Mouse (Mus musculus) MEL (cell line): ENCODE measurements at regions not wholly inside any gene's neighbourhood (a gene's known extent, or its start where the extent isn't known, plus 50 kb on each side); places are given as distances from the start of the nearest gene placed in this dataset.

ENCODE experiments used
- DNase-seq: peaks from one replicate; pipeline ENCODE4 v3.0.0; 2011; ENCODE audit warnings: low read depth, low spot score
- H3K27ac ChIP-seq: 2 replicates; pipeline ENCODE4 v1.5.1; 2012; ENCODE audit warnings: low read depth, mild to moderate bottlenecking, control low read depth, low read length, moderate library complexity; ENCODE audit not compliant: control insufficient read depth
- H3K27me3 ChIP-seq, 2 experiments: fragments of 150-350 bp in 1 of 2; sonication (generic) in 1 of 2; 2 replicates each; pipeline ENCODE4 v1.6.1; 2012; ENCODE audit warnings: low read length in 2 of 2, mild to moderate bottlenecking in 2 of 2, improper control_type of control experiment in 1 of 2, moderate library complexity in 1 of 2; ENCODE audit not compliant: insufficient read depth in 2 of 2, control insufficient read depth in 1 of 2
- H3K36me3 ChIP-seq, 2 experiments: 2 replicates each; pipeline ENCODE4 v1.6.1; 2012 to 2014; ENCODE audit warnings: low read length in 2 of 2, improper control_type of control experiment in 1 of 2, inconsistent platforms in 1 of 2, mild to moderate bottlenecking in 1 of 2; ENCODE audit not compliant: insufficient read depth in 2 of 2, control insufficient read depth in 1 of 2
- H3K4me1 ChIP-seq, 2 experiments: fragments of 150-350 bp in 1 of 2; sonication (generic) in 1 of 2; 2 replicates each; pipeline ENCODE4 v1.6.1; 2012; ENCODE audit warnings: low read length in 2 of 2, improper control_type of control experiment in 1 of 2, mild to moderate bottlenecking in 1 of 2; ENCODE audit not compliant: insufficient read depth in 2 of 2, control insufficient read depth in 1 of 2
- H3K4me3 ChIP-seq, 2 experiments: fragments of 150-350 bp in 1 of 2; sonication (generic) in 1 of 2; 2 replicates each; pipeline ENCODE4 v1.5.1; 2012; ENCODE audit warnings: low read depth in 2 of 2, low read length in 2 of 2, mild to moderate bottlenecking in 2 of 2, moderate library complexity in 2 of 2, control low read depth in 1 of 2, improper control_type of control experiment in 1 of 2; ENCODE audit not compliant: control insufficient read depth in 1 of 2, insufficient read depth in 1 of 2
- H3K79me2 ChIP-seq: 2 replicates; pipeline ENCODE4 v1.6.1; 2012; ENCODE audit warnings: mild to moderate bottlenecking, low read length, moderate library complexity; ENCODE audit not compliant: control insufficient read depth, poor library complexity, insufficient read depth
- H3K9ac ChIP-seq: 2 replicates; pipeline ENCODE4 v1.6.1; 2012; ENCODE audit warnings: low read depth, mild to moderate bottlenecking, control low read depth, low read length, moderate library complexity; ENCODE audit not compliant: control insufficient read depth, poor library complexity, severe bottlenecking
- H3K9me3 ChIP-seq: fragments of 150-350 bp; sonication (generic); replicated peaks from 2 replicates; pipeline ENCODE4 v1.6.1; 2012; ENCODE audit warnings: mild to moderate bottlenecking, low read length, improper control_type of control experiment, moderate library complexity; ENCODE audit not compliant: insufficient read depth
- BHLHE40 ChIP-seq: IDR thresholded peaks from 2 replicates; pipeline ENCODE4 v1.6.1; 2012; ENCODE audit warnings: low read depth, mild to moderate bottlenecking, inconsistent platforms, low read length, improper control_type of control experiment, borderline replicate concordance
- CHD1 ChIP-seq: IDR thresholded peaks from 2 replicates; pipeline ENCODE4 v1.6.1; 2012; ENCODE audit warnings: low read depth, mild to moderate bottlenecking, inconsistent platforms, low read length, improper control_type of control experiment
- CHD2 ChIP-seq: IDR thresholded peaks from 2 replicates; pipeline ENCODE4 v1.6.1; 2011; ENCODE audit warnings: low read length, improper control_type of control experiment
- CTCF ChIP-seq, 3 experiments: IDR thresholded peaks in 2 of 3; conservative IDR thresholded peaks in 1 of 3; 2 replicates each; pipeline ENCODE4 v1.5.1; 2011 to 2012; ENCODE audit warnings: low read length in 3 of 3, low read depth in 2 of 3, mild to moderate bottlenecking in 2 of 3, improper control_type of control experiment in 1 of 3, inconsistent platforms in 1 of 3, mixed read lengths in 1 of 3, moderate library complexity in 1 of 3; ENCODE audit not compliant: control insufficient read depth in 1 of 3, insufficient read depth in 1 of 3, poor library complexity in 1 of 3, severe bottlenecking in 1 of 3
- ELF1 ChIP-seq: IDR thresholded peaks from 2 replicates; pipeline ENCODE4 v1.6.1; 2014; ENCODE audit warnings: low read depth, mild to moderate bottlenecking, inconsistent platforms, low read length, improper control_type of control experiment, moderate library complexity
- EP300 ChIP-seq, 2 experiments: IDR thresholded peaks; 2 replicates each; pipeline ENCODE4 v1.6.1; 2011; ENCODE audit warnings: improper control_type of control experiment in 2 of 2, low read length in 2 of 2, low read depth in 1 of 2, mild to moderate bottlenecking in 1 of 2
- ETS1 ChIP-seq: IDR thresholded peaks from 2 replicates; pipeline ENCODE4 v1.6.1; 2012; ENCODE audit warnings: low read depth, mild to moderate bottlenecking, inconsistent platforms, low read length, improper control_type of control experiment, moderate library complexity
- HCFC1 ChIP-seq: IDR thresholded peaks from 2 replicates; pipeline ENCODE4 v1.6.1; 2012; ENCODE audit warnings: low read depth, mild to moderate bottlenecking, inconsistent platforms, low read length, improper control_type of control experiment, moderate library complexity
- KAT2A ChIP-seq: conservative IDR thresholded peaks from 2 replicates; pipeline ENCODE4 v1.6.1; 2012; ENCODE audit warnings: low read depth, low read length, improper control_type of control experiment, inconsistent platforms
- MAX ChIP-seq: IDR thresholded peaks from 2 replicates; pipeline ENCODE4 v1.6.1; 2011; ENCODE audit warnings: low read length, improper control_type of control experiment
- MAZ ChIP-seq: IDR thresholded peaks from 2 replicates; pipeline ENCODE4 v1.6.1; 2012; ENCODE audit warnings: low read depth, mild to moderate bottlenecking, inconsistent platforms, low read length, improper control_type of control experiment
- MEF2A ChIP-seq: IDR thresholded peaks from 2 replicates; pipeline ENCODE4 v1.6.1; 2014; ENCODE audit warnings: low read depth, mild to moderate bottlenecking, inconsistent platforms, low read length, improper control_type of control experiment; ENCODE audit not compliant: poor library complexity, insufficient replicate concordance, severe bottlenecking; ENCODE audit errors: extremely low read depth
- MXI1 ChIP-seq: IDR thresholded peaks from 2 replicates; pipeline ENCODE4 v1.6.1; 2011; ENCODE audit warnings: mild to moderate bottlenecking, low read depth, low read length, improper control_type of control experiment
- MYB ChIP-seq: IDR thresholded peaks from 2 replicates; pipeline ENCODE4 v1.6.1; 2011; ENCODE audit warnings: mild to moderate bottlenecking, low read depth, low read length, improper control_type of control experiment
- NELFE ChIP-seq: IDR thresholded peaks from 2 replicates; pipeline ENCODE4 v1.6.1; 2011; ENCODE audit warnings: low read depth, low read length, improper control_type of control experiment
- NRF1 ChIP-seq: IDR thresholded peaks from 2 replicates; pipeline ENCODE4 v1.6.1; 2014; ENCODE audit warnings: low read depth, mild to moderate bottlenecking, inconsistent platforms, low read length, improper control_type of control experiment, moderate library complexity; ENCODE audit not compliant: poor library complexity, insufficient read depth, severe bottlenecking
- POLR2AphosphoS2 ChIP-seq: IDR thresholded peaks from 2 replicates; pipeline ENCODE4 v1.6.1; 2011; ENCODE audit warnings: low read length, improper control_type of control experiment
- RCOR1 ChIP-seq: IDR thresholded peaks from 2 replicates; pipeline ENCODE4 v1.6.1; 2012; ENCODE audit warnings: low read depth, mild to moderate bottlenecking, inconsistent platforms, low read length, improper control_type of control experiment
- TBP ChIP-seq: IDR thresholded peaks from 2 replicates; pipeline ENCODE4 v1.8.0; 2011; ENCODE audit warnings: low read depth, low read length, improper control_type of control experiment
- TCF12 ChIP-seq: IDR thresholded peaks from 2 replicates; pipeline ENCODE4 v1.6.1; 2014; ENCODE audit warnings: low read depth, mild to moderate bottlenecking, inconsistent platforms, low read length, improper control_type of control experiment, moderate library complexity
- USF1 ChIP-seq: IDR thresholded peaks from 2 replicates; pipeline ENCODE4 v1.6.1; 2014; ENCODE audit warnings: low read depth, mild to moderate bottlenecking, inconsistent platforms, low read length, improper control_type of control experiment, moderate library complexity
- USF2 ChIP-seq, 2 experiments: IDR thresholded peaks; 2 replicates each; pipeline ENCODE4 v1.6.1; 2011 to 2012; ENCODE audit warnings: improper control_type of control experiment in 2 of 2, low read length in 2 of 2, borderline replicate concordance in 1 of 2, inconsistent platforms in 1 of 2, low read depth in 1 of 2, mild to moderate bottlenecking in 1 of 2; ENCODE audit not compliant: insufficient read depth in 1 of 2
- ZMIZ1 ChIP-seq: IDR thresholded peaks from 2 replicates; pipeline ENCODE4 v1.6.1; 2012; ENCODE audit warnings: low read depth, mild to moderate bottlenecking, inconsistent platforms, low read length, improper control_type of control experiment, moderate library complexity
- ZNF384 ChIP-seq: IDR thresholded peaks from 2 replicates; pipeline ENCODE4 v1.6.1; 2012; ENCODE audit warnings: low read depth, mild to moderate bottlenecking, inconsistent platforms, low read length, improper control_type of control experiment

DNA sequence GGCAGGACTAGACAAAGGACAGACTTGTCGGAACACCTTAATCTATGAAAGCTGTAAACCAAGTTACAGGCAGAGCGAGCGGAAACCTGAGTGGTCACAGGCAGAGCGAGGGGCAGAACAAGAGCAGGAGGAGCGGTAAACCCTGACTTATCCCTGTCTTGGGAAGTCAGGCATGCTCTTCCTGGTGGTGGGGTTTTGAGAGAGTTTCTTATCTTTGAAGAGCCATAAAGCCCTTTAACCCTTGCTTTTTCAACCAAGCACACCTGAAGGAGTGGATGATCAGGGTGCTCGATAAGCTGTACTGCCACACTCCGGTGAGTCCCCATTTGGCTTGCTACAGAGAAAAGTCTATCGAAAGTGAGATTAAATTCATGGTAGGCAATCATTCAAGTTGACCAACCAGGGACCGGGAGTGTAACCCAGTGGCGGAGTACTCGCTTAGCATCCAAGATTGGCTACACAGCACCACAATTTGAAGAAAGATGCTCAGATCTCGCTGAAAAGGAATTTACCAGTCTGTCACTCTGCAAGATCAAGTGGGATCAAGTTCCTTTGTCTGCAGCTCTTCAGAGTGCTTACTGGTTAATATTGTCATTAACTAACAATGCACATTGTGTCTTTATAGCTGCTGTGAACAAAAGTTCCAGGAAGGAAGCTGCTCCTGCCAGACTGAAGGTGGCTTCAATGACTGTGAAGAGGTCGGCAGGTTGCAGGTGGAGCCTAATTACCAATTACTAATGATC is 90.8 kb upstream of the Nebl start:
- H3K9ac ChIP-seq, result no peak overlapping the region
- DNase-seq, result no peak
- H3K36me3 ChIP-seq, result no peaks in the 10 kb centered on the region
- no peak overlapping the region for H3K4me3 ChIP-seq
- H3K27me3 ChIP-seq, result no peaks in the 10 kb centered on the region
- no peaks in the 10 kb centered on the region for H3K9me3 ChIP-seq
- H3K4me1 ChIP-seq, result no peaks in the 10 kb centered on the region
- H3K27ac ChIP-seq, result no peak overlapping the region
- H3K79me2 ChIP-seq, result no peaks in the 10 kb centered on the region
- no peak for TF ChIP-seq CHD2
- TF ChIP-seq KAT2A, result no peak
- no peak for TF ChIP-seq ELF1
- TF ChIP-seq HCFC1, result no peak
- no peak for TF ChIP-seq MAX
- no peak for TF ChIP-seq MXI1
- no peak for TF ChIP-seq ETS1
- TF ChIP-seq ZNF384, result no peak
- TF ChIP-seq MAZ, result no peak
- no peak for TF ChIP-seq BHLHE40
- TF ChIP-seq TCF12, result no peak
- no peak for TF ChIP-seq EP300 (IDR thresholded peaks at IDR 0.05; ENCODE audit: low read depth in 1 of 2, low read length in 2 of 2)
- TF ChIP-seq, all 39 proteins: peak for 0

- DNase-seq, result no peak
- TF ChIP-seq CTCF (IDR thresholded peaks at IDR 0.05 in 2 of 3, conservative IDR thresholded peaks at IDR 0.05 in 1 of 3; ENCODE audit: control insufficient read depth in 1 of 3, insufficient read depth in 1 of 3, low read depth in 2 of 3, low read length in 3 of 3, poor library complexity in 1 of 3, severe bottlenecking in 1 of 3) (no peak), ELF1 (no peak), CHD1 (no peak), ETS1 (no peak), NRF1 (no peak), NELFE (no peak), TCF12 (no peak), POLR2AphosphoS2 (no peak), MAZ (no peak), MYB (no peak), USF2 (IDR thresholded peaks at IDR 0.05; ENCODE audit: borderline replicate concordance in 1 of 2, insufficient read depth in 1 of 2, low read depth in 1 of 2, low read length in 2 of 2) (no peak), BHLHE40 (no peak), ZMIZ1 (no peak), RCOR1 (no peak), TBP (no peak), USF1 (no peak), MEF2A (no peak), MXI1 (no peak), MAX (no peak)
Observed at GRCm38 (mm10) chr2:17811943-17812670, 80.8 kb upstream of the Nebl start.

More at GRCm38 (mm10) chr2:17811943-17812670, 80.8 kb upstream of the Nebl start:
- H3K4me1 ChIP-seq, result no peaks in the 10 kb centered on the region
- H3K9ac ChIP-seq, result no peak overlapping the region
- no peak overlapping the region for H3K27ac ChIP-seq
- no peaks in the 10 kb centered on the region for H3K9me3 ChIP-seq
- H3K36me3 ChIP-seq, result no peaks in the 10 kb centered on the region
- no peak overlapping the region for H3K4me3 ChIP-seq
- no peaks in the 10 kb centered on the region for H3K27me3 ChIP-seq
- no peaks in the 10 kb centered on the region for H3K79me2 ChIP-seq
